Mouse (Mus musculus): ENCODE measurements around the gene Phactr2.
A peak's percentile ranks its signal among the peaks of the same experiment; 100 is the strongest.
"Not testable (repeated sequence)": the region's sequence is repeated elsewhere in the genome, so short reads cannot be mapped to it uniquely, and the experiment has no call there.

Gene Phactr2

GRCm38 (mm10) chr10:13213956-13214355, 260.3 kb downstream of the Phactr2 start:
- DNase-seq (ENCODE audit: low spot score in 2 of 2) = no peak

GRCm38 (mm10) chr10:13212829-13213228, 261.4 kb downstream of the Phactr2 start:
- no peak for DNase-seq (ENCODE audit: low spot score in 2 of 2)

GRCm38 (mm10) chr10:13212326-13212725, 261.9 kb downstream of the Phactr2 start:
- no peak for DNase-seq (ENCODE audit: low spot score in 2 of 2)

GRCm38 (mm10) chr10:13209930-13210637, 264.1 kb downstream of the Phactr2 start:
- no peak for DNase-seq (ENCODE audit: low spot score in 2 of 2)

- no peak for DNase-seq (ENCODE audit: low spot score in 2 of 2)
Measured at GRCm38 (mm10) chr10:13209506-13209905, 264.7 kb downstream of the Phactr2 start.

GRCm38 (mm10) chr10:13209061-13209460, 265.2 kb downstream of the Phactr2 start:
- no peak for DNase-seq (ENCODE audit: low spot score in 2 of 2)

- no peak for DNase-seq (ENCODE audit: low spot score in 2 of 2)
Measured at GRCm38 (mm10) chr10:13201741-13202293, 272.4 kb downstream of the Phactr2 start.

GRCm38 (mm10) chr10:13200862-13201261, 273.4 kb downstream of the Phactr2 start:
- no peak for DNase-seq (ENCODE audit: low spot score in 2 of 2)

- DNase-seq (ENCODE audit: low spot score in 2 of 2) = no peak
Measured at GRCm38 (mm10) chr10:13199234-13199633, 275.0 kb downstream of the Phactr2 start.

- no peak for DNase-seq (ENCODE audit: low spot score in 2 of 2)
Measured at GRCm38 (mm10) chr10:13196872-13197507, 277.2 kb downstream of the Phactr2 start.

GRCm38 (mm10) chr10:13193496-13193895, 280.7 kb downstream of the Phactr2 start:
- DNase-seq (ENCODE audit: low spot score in 2 of 2) = not testable (repeated sequence)

- peak; percentile 92 to 93 for DNase-seq (ENCODE audit: low spot score in 2 of 2)
Measured at GRCm38 (mm10) chr10:13192731-13193351, 281.4 kb downstream of the Phactr2 start, which contains the start of gene Ltv1. Gene Ltv1 (minus strand): TSS chr10:13193168.

GRCm38 (mm10) chr10:13189881-13190280, 284.3 kb downstream of the Phactr2 start:
- DNase-seq (ENCODE audit: low spot score in 2 of 2) = no peak

- no peak for DNase-seq (ENCODE audit: low spot score in 2 of 2)
Measured at GRCm38 (mm10) chr10:13186754-13187153, 287.5 kb downstream of the Phactr2 start.

- no peak for DNase-seq (ENCODE audit: low spot score in 2 of 2)
Measured at GRCm38 (mm10) chr10:13184170-13184766, 289.9 kb downstream of the Phactr2 start.

- DNase-seq (ENCODE audit: low spot score in 2 of 2) = no peak
Measured at GRCm38 (mm10) chr10:13180211-13180610, 294.0 kb downstream of the Phactr2 start.

GRCm38 (mm10) chr10:13177973-13178624, 296.1 kb downstream of the Phactr2 start, which contains the start of gene Zc2hc1b:
Gene Zc2hc1b (minus strand): TSS chr10:13178023.
- no peak for DNase-seq (ENCODE audit: low spot score in 2 of 2)

GRCm38 (mm10) chr10:13175866-13176265, 298.3 kb downstream of the Phactr2 start:
- no peak for DNase-seq (ENCODE audit: low spot score in 2 of 2)

- DNase-seq (ENCODE audit: low spot score in 2 of 2) = no peak
Measured at GRCm38 (mm10) chr10:13172798-13173221, 301.4 kb downstream of the Phactr2 start.

- no peak for DNase-seq (ENCODE audit: low spot score in 2 of 2)
Measured at GRCm38 (mm10) chr10:13171461-13171860, 302.8 kb downstream of the Phactr2 start.

- no peak for DNase-seq (ENCODE audit: low spot score in 2 of 2)
Measured at GRCm38 (mm10) chr10:13170739-13171448, 303.3 kb downstream of the Phactr2 start.

Measured in right cerebral cortex, adult 2 months (tissue).